In genomic region chrX:7422691-7423111, GRCm38 (mm10) we compare ENCODE assay signal across 8 mouse cellular contexts. TPM values are rescaled to one million over a fixed set of nuclear protein-coding genes. Genes with fewer than 3 reads are reported as not detected.
DNase-seq lines count a peak whose midpoint lies in the region; ATAC-seq and TF ChIP-seq lines count a peak whose summit lies in the region.

No protein-coding gene starts in this region.

- peak; percentile 2 to 59; a peak in 2 of 4 replicates for TF ChIP-seq POLR2A in MEL (IDR thresholded peaks at IDR 0.05; ENCODE audit: control insufficient read depth in 1 of 2, insufficient read depth in 1 of 2, low read depth in 1 of 2, low read length in 2 of 2, poor library complexity in 1 of 2)

- H3K4me1 ChIP-seq in MEL (ENCODE audit: control insufficient read depth in 1 of 2, insufficient read depth in 2 of 2, low read length in 2 of 2), result peaks cover 0 to 7% of the 10 kb centered on the region in 2 experiments; a peak in 2 of 4 replicates
- no peaks in the 10 kb centered on the region for H3K4me1 ChIP-seq in hindbrain, embryonic 12.5 days

- WGBS in hindbrain, embryonic 12.5 days, result 33% methylated on average over 26 of the region's 26 CpGs

- no peaks in the 10 kb centered on the region for H3K79me2 ChIP-seq in MEL (ENCODE audit: control insufficient read depth, insufficient read depth, low read length, poor library complexity)

- peak overlapping the region; percentile 77 for H3K9ac ChIP-seq in MEL (ENCODE audit: control insufficient read depth, low read depth, low read length, poor library complexity, severe bottlenecking)
- peak overlapping the region; percentile 43 for H3K9ac ChIP-seq in hindbrain, embryonic 12.5 days

- H3K4me2 ChIP-seq in hindbrain, embryonic 12.5 days (replicated peaks), result peak overlapping the region; percentile 62

- peak overlapping the region; percentile 68 for H3K27ac ChIP-seq in MEL (ENCODE audit: control insufficient read depth, low read depth, low read length)
- no peak overlapping the region for H3K27ac ChIP-seq in hindbrain, embryonic 12.5 days

- peaks cover 0 to 9% of the 10 kb centered on the region in 2 experiments; a peak in 2 of 4 replicates for H3K36me3 ChIP-seq in MEL (ENCODE audit: control insufficient read depth in 1 of 2, insufficient read depth in 2 of 2, low read length in 2 of 2)
- no peaks in the 10 kb centered on the region for H3K36me3 ChIP-seq in hindbrain, embryonic 12.5 days

- peak; percentile 94 for DNase-seq in MEL (ENCODE audit: low read depth, low spot score)
- DNase-seq in cerebellum, adult 8-10 months, result peak; percentile 55
- peak; percentile 46 to 65 for DNase-seq in frontal cortex, postnatal 10 days (ENCODE audit: low spot score in 2 of 2)
- peak; percentile 72 to 76 for DNase-seq in layer of hippocampus, postnatal 10 days (ENCODE audit: low spot score in 2 of 2)
- peak; percentile 79 for DNase-seq in lung, postnatal 10 days
- peak; percentile 28 for DNase-seq in retina, adult 2 months (ENCODE audit: low read depth, low spot score)
- DNase-seq in thymus, postnatal 25 days, result peak; percentile 72

- H3K4me3 ChIP-seq in MEL (ENCODE audit: control insufficient read depth in 1 of 2, insufficient read depth in 1 of 2, low read depth in 2 of 2, low read length in 2 of 2), result peak overlapping the region; percentile 58 to 85
- H3K4me3 ChIP-seq in hindbrain, embryonic 12.5 days, result peak overlapping the region; percentile 36

- no peaks in the 10 kb centered on the region; a peak in 1 of 4 replicates for H3K27me3 ChIP-seq in MEL (ENCODE audit: control insufficient read depth in 1 of 2, insufficient read depth in 2 of 2, low read length in 2 of 2)
- peaks cover 2% of the 10 kb centered on the region; the same call in 1 of the 2 replicates for H3K27me3 ChIP-seq in hindbrain, embryonic 12.5 days

- ATAC-seq in hindbrain, embryonic 12.5 days (ENCODE audit: low FRiP score), result peak; percentile 68

- no peaks in the 10 kb centered on the region for H3K9me3 ChIP-seq in MEL (replicated peaks; ENCODE audit: insufficient read depth, low read length)
- H3K9me3 ChIP-seq in hindbrain, embryonic 12.5 days (replicated peaks), result no peaks in the 10 kb centered on the region

- TF ChIP-seq RAD21 in MEL (IDR thresholded peaks at IDR 0.05; ENCODE audit: low read depth, low read length), result peak; percentile 82

- TF ChIP-seq EP300 in MEL (IDR thresholded peaks at IDR 0.05; ENCODE audit: low read depth in 1 of 2, low read length in 2 of 2), result peak; percentile 29 to 42; a peak in 1 of 4 replicates

- TF ChIP-seq CTCF in MEL (IDR thresholded peaks at IDR 0.05 in 2 of 3, conservative IDR thresholded peaks at IDR 0.05 in 1 of 3; ENCODE audit: control insufficient read depth in 1 of 3, insufficient read depth in 1 of 3, low read depth in 2 of 3, low read length in 3 of 3, poor library complexity in 1 of 3, severe bottlenecking in 1 of 3), result peak; percentile 61 to 91 (median 77)

TF ChIP-seq in MEL, 35 proteins besides CTCF, POLR2A, EP300 and RAD21:
- peak; percentile 55; the same call in 1 of the 2 replicates for TF ChIP-seq ETS1 (IDR thresholded peaks at IDR 0.05; ENCODE audit: low read depth, low read length)
- TF ChIP-seq TBP (IDR thresholded peaks at IDR 0.05; ENCODE audit: low read depth, low read length), result peak; percentile 31; the same call in 1 of the 2 replicates
- 0 out of 2 replicates have a peak, but pooled peaks have one; percentile 48 for TF ChIP-seq MAZ (IDR thresholded peaks at IDR 0.05; ENCODE audit: low read depth, low read length)
- peak; percentile 64 for TF ChIP-seq USF1 (IDR thresholded peaks at IDR 0.05; ENCODE audit: low read depth, low read length)
- TF ChIP-seq MXI1 (IDR thresholded peaks at IDR 0.05; ENCODE audit: low read depth, low read length), result peak; percentile 98
- peak; percentile 35; the same call in 1 of the 2 replicates for TF ChIP-seq NRF1 (IDR thresholded peaks at IDR 0.05; ENCODE audit: insufficient read depth, low read depth, low read length, poor library complexity, severe bottlenecking)
- TF ChIP-seq GATA1 (IDR thresholded peaks at IDR 0.05; ENCODE audit: low read depth, low read length), result peak; percentile 51
- TF ChIP-seq POLR2AphosphoS2 (IDR thresholded peaks at IDR 0.05; ENCODE audit: low read length), result no peak
- TF ChIP-seq SIN3A (IDR thresholded peaks at IDR 0.05; ENCODE audit: low read length), result peak; percentile 89
- no peak for TF ChIP-seq USF2 (IDR thresholded peaks at IDR 0.05; ENCODE audit: borderline replicate concordance in 1 of 2, insufficient read depth in 1 of 2, low read depth in 1 of 2, low read length in 2 of 2)
- peak; percentile 97 for TF ChIP-seq MAX (IDR thresholded peaks at IDR 0.05; ENCODE audit: low read length)
- no peak for TF ChIP-seq ZMIZ1 (IDR thresholded peaks at IDR 0.05; ENCODE audit: low read depth, low read length)
- peak; percentile 81 for TF ChIP-seq SMC3 (IDR thresholded peaks at IDR 0.05; ENCODE audit: low read depth, low read length)
- TF ChIP-seq E2F4 (IDR thresholded peaks at IDR 0.05; ENCODE audit: borderline replicate concordance, low read depth, low read length), result no peak
- peak; percentile 39; the same call in 1 of the 2 replicates for TF ChIP-seq HCFC1 (IDR thresholded peaks at IDR 0.05; ENCODE audit: low read depth, low read length)
- no peak for TF ChIP-seq ZKSCAN1 (IDR thresholded peaks at IDR 0.05; ENCODE audit: low read depth, low read length)
- no peak for TF ChIP-seq MAFK (IDR thresholded peaks at IDR 0.05; ENCODE audit: borderline replicate concordance, low read depth, low read length)
- no peak for TF ChIP-seq MEF2A (IDR thresholded peaks at IDR 0.05; ENCODE audit: extremely low read depth, insufficient replicate concordance, low read depth, low read length, poor library complexity, severe bottlenecking)
- no peak for TF ChIP-seq KAT2A (conservative IDR thresholded peaks at IDR 0.05; ENCODE audit: low read depth, low read length)
- TF ChIP-seq ZNF384 (IDR thresholded peaks at IDR 0.05; ENCODE audit: low read depth, low read length), result peak; percentile 23; the same call in 1 of the 2 replicates
- no peak for TF ChIP-seq GABPA (IDR thresholded peaks at IDR 0.05; ENCODE audit: low read depth, low read length)
- TF ChIP-seq TCF12 (IDR thresholded peaks at IDR 0.05; ENCODE audit: low read depth, low read length), result peak; percentile 22; the same call in 1 of the 2 replicates
- no peak for TF ChIP-seq POLR2AphosphoS5 (IDR thresholded peaks at IDR 0.05; ENCODE audit: borderline replicate concordance, low read depth, low read length)
- TF ChIP-seq CHD1 (IDR thresholded peaks at IDR 0.05; ENCODE audit: low read depth, low read length), result no peak
- TF ChIP-seq BHLHE40 (IDR thresholded peaks at IDR 0.05; ENCODE audit: borderline replicate concordance, low read depth, low read length), result peak; percentile 77; the same call in 1 of the 2 replicates
- no peak for TF ChIP-seq ELF1 (IDR thresholded peaks at IDR 0.05; ENCODE audit: low read depth, low read length)
- TF ChIP-seq MYB (IDR thresholded peaks at IDR 0.05; ENCODE audit: low read depth, low read length), result no peak
- TF ChIP-seq RCOR1 (IDR thresholded peaks at IDR 0.05; ENCODE audit: low read depth, low read length), result no peak
- TF ChIP-seq TAL1 (IDR thresholded peaks at IDR 0.05; ENCODE audit: low read length), result peak; percentile 88
- peak; percentile 42 for TF ChIP-seq NELFE (IDR thresholded peaks at IDR 0.05; ENCODE audit: low read depth, low read length)
- TF ChIP-seq UBTF (IDR thresholded peaks at IDR 0.05; ENCODE audit: borderline replicate concordance, insufficient read depth, low read depth, low read length), result no peak
- 0 out of 2 replicates have a peak, but pooled peaks have one; percentile 1 for TF ChIP-seq CHD2 (IDR thresholded peaks at IDR 0.05; ENCODE audit: low read length)
- no peak for TF ChIP-seq JUND (IDR thresholded peaks at IDR 0.05; ENCODE audit: low read depth, low read length)
- peak; percentile 66 for TF ChIP-seq ZC3H11A (IDR thresholded peaks at IDR 0.05; ENCODE audit: low read depth, low read length)
- TF ChIP-seq MYC (IDR thresholded peaks at IDR 0.05; ENCODE audit: low read depth, low read length), result peak; percentile 99

RNA-seq across cellular contexts. Expression of gene Usp27x, which starts 47.1 kb away (rescaled TPM):
- 2.7 and 3.6 TPM in 2 replicates for total RNA-seq in MEL (2012; rRNA removed)
- polyA plus RNA-seq in MEL (2012; ENCODE audit: insufficient read depth in 1 of 2, insufficient read length in 2 of 2, low read depth in 1 of 2, low replicate concordance in 2 of 2, missing spikeins in 1 of 2), result 1 to 10 TPM in 1 of 2 experiments, not detected in 1; 3.9 TPM
- polyA plus RNA-seq in hindbrain, embryonic 12.5 days (2016; fragmentation: Nextera tagmentation; extraction: Ambion mirVana), result 2.0 and 2.6 TPM in 2 replicates
- total RNA-seq in layer of hippocampus, postnatal 10 days (2021), result 10 to 100 TPM; 14.0 to 14.9 TPM

Comparison
In these comparisons a context has a peak if more than half of its experiments do, and no peak if none do; other contexts are left out.
1. DNase-seq: peak in every context shown above with its lines; median percentile 94 in MEL; 79 in lung, postnatal 10 days; 74 in layer of hippocampus, postnatal 10 days; 72 in thymus, postnatal 25 days; 56 in frontal cortex, postnatal 10 days; 55 in cerebellum, adult 8-10 months; 28 in retina, adult 2 months.